Mouse (Mus musculus) heart, embryonic 15.5 days (tissue): Measurements from ENCODE around the gene Tmem266. TPM values are rescaled to one million over a fixed set of nuclear protein-coding genes. Genes with fewer than 3 reads are reported as not detected.

Source experiments
- ATAC-seq: fragments of 200-750 bp; cut with Nextera tagmentation; replicated peaks from 2 replicates; pipeline ENCODE4 v1.8.0; 2017; ENCODE audit warnings: low read depth, moderate TSS enrichment; ENCODE audit not compliant: insufficient number of reproducible peaks, insufficient read depth, low FRiP score
- H3K27ac ChIP-seq: fragments of 300-500 bp; sonication (generic); 2 replicates; pipeline ENCODE4 v1.5.1; 2015; ENCODE audit warnings: mild to moderate bottlenecking, inconsistent platforms
- H3K27me3 ChIP-seq: fragments of 300-500 bp; sonication (generic); 2 replicates; pipeline ENCODE4 v1.6.1; 2015; ENCODE audit warnings: inconsistent platforms
- H3K36me3 ChIP-seq: fragments of 300-500 bp; sonication (generic); 2 replicates; pipeline ENCODE4 v1.6.1; 2015; ENCODE audit warnings: mild to moderate bottlenecking, inconsistent platforms
- H3K4me1 ChIP-seq: fragments of 300-500 bp; sonication (generic); replicated peaks from 2 replicates; pipeline ENCODE4 v1.6.1; 2015; ENCODE audit warnings: inconsistent platforms
- H3K4me2 ChIP-seq: fragments of 300-500 bp; sonication (generic); 2 replicates; pipeline ENCODE4 v1.6.1; 2015; ENCODE audit warnings: inconsistent platforms, mild to moderate bottlenecking, moderate library complexity
- H3K4me3 ChIP-seq: fragments of 300-500 bp; sonication (generic); 2 replicates; pipeline ENCODE4 v1.5.1; 2015; ENCODE audit warnings: mild to moderate bottlenecking, inconsistent platforms
- H3K9ac ChIP-seq: fragments of 300-500 bp; sonication (generic); 2 replicates; pipeline ENCODE4 v1.6.1; 2015; ENCODE audit warnings: mild to moderate bottlenecking, inconsistent platforms
- H3K9me3 ChIP-seq: fragments of 300-500 bp; sonication (generic); replicated peaks from 2 replicates; pipeline ENCODE4 v1.6.1; 2016; ENCODE audit warnings: inconsistent platforms
- WGBS: fragments of 180-500 bp; shearing (Covaris S2); methylation state at CpG from one replicate; pipeline ENCODE4 v1.1.7; 2015; ENCODE audit warnings: mixed read lengths; 5-methylcytosine and 5-hydroxymethylcytosine counted together
- polyA plus RNA-seq: library from polyadenylated mRNA; unstranded; fragments of >200 nt; fragmentation: Nextera tagmentation; extraction: Ambion mirVana; gene quantifications from 2 replicates; pipeline ENCODE4 v1.2.1, GENCODE M21; 2015

Tmem266 gene
- polyA plus RNA-seq, 1 experiment from 2014 or later, result 0.14 TPM

DNA sequence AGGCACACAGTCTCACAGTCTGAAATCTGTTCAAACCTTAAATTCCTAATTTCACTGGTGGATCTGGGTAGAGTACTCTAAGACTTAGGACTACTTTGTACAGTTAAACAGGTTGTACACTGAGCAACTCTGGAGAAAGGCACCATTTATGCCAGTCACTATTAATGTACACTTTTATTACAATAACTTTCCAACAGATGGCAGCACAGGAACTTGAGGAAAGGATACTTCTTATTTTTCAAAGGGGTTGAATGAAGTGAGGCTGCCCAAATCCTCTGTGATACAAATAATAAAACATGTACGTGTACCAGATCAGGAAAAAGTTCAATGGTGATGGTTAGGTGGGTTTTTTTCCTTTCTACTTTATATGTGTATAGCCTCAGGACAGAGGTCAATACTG is 141.7 kb downstream of the Tmem266 start:
- Histone ChIP-seq H3K4me2 (no peak overlapping the region), H3K4me1 (no peaks in the 10 kb centered on the region), H3K9me3 (no peaks in the 10 kb centered on the region), H3K27ac (no peak overlapping the region), H3K27me3 (no peaks in the 10 kb centered on the region), H3K36me3 (peaks cover 10% of the 10 kb centered on the region; the same call in 1 of the 2 replicates), H3K9ac (no peak overlapping the region), H3K4me3 (no peak overlapping the region)
- WGBS, result 71% methylated on average over 1 of the region's 1 CpGs
- ATAC-seq, result no peak

DNA sequence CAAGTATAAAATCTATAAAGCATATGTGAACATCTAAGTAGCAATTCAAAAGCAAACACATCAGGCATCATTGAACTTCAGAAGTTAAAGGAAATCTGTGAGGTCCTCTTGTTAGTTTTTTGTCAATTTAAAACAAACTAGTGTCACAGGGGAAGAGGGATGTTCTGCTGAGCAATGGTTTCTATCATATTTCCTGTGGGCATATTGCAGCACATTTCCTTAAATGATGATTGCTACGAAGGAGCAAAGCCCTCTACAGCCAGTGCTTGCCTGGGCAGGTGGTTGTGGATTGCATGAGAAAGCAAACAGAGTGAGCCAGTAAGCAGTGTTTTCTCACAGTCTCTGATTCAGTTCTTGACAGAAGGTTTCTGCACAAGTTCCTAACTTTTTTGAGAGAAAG is 149.4 kb downstream of the Tmem266 start:
- no peak for ATAC-seq
- Histone ChIP-seq H3K27me3 (no peaks in the 10 kb centered on the region), H3K27ac (no peak overlapping the region), H3K4me3 (no peak overlapping the region), H3K9me3 (no peaks in the 10 kb centered on the region), H3K4me2 (no peak overlapping the region), H3K4me1 (no peaks in the 10 kb centered on the region), H3K36me3 (peaks cover 13% of the 10 kb centered on the region; the same call in 1 of the 2 replicates), H3K9ac (no peak overlapping the region)
- 70% methylated on average over 1 of the region's 1 CpGs for WGBS

DNA sequence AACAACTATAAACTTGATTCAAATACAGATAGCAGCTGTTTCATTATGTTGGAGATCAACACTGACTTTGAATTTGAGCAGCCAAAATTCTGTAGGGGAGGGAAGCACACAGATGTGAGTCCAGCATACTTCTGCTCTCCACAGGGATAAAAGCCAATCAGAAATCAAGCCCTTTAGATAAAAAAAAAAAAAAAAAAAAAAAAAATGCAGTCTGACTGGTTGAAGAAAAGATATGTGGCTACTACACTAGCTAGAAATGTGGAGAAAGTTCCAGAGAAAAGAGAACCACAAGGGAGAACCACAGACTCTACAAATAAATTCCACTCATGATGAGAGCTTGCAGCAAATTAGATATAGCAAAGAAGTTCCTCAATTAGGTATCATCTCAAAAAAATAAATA is 152.0 kb downstream of the Tmem266 start:
- ATAC-seq, result no peak
- Histone ChIP-seq H3K27me3 (no peaks in the 10 kb centered on the region), H3K36me3 (peaks cover 21% of the 10 kb centered on the region), H3K9ac (no peak overlapping the region), H3K4me2 (no peak overlapping the region), H3K9me3 (no peaks in the 10 kb centered on the region), H3K4me3 (no peak overlapping the region), H3K27ac (no peak overlapping the region), H3K4me1 (no peaks in the 10 kb centered on the region)

DNA sequence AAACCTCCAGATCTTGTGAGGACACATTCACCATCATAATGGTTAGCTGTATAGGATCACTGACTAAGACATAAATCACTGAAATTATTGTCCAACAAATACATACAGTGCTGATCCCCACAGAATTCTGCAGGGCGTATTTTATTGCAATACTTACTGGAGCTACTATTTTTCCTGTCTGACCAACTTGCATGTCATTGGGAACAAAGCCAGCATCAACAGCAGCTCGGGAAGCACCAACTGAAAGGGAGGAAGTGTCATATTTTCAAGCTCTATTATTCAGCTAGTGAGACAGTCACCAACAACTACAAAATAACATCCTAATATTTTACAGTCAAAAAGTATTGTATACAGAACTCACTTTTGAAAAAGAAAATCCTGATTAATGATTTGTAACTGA is 155.4 kb downstream of the Tmem266 start:
- no peak overlapping the region for H3K27ac ChIP-seq
- no peak for ATAC-seq
- H3K4me3 ChIP-seq, result no peak overlapping the region
- no peaks in the 10 kb centered on the region for H3K9me3 ChIP-seq
- 41% methylated on average over 2 of the region's 2 CpGs for WGBS
- peaks cover 42% of the 10 kb centered on the region for H3K36me3 ChIP-seq
- H3K9ac ChIP-seq, result no peak overlapping the region
- no peaks in the 10 kb centered on the region for H3K4me1 ChIP-seq
- no peaks in the 10 kb centered on the region for H3K27me3 ChIP-seq
- no peak overlapping the region for H3K4me2 ChIP-seq

Other genes starting within 250 kb of the Tmem266 start
- gene Ube2q2, start 178.1 kb upstream of the Tmem266 start, polyA plus RNA-seq, result 26.1 and 26.5 TPM in 2 replicates
- gene Fbxo22, start 118.0 kb upstream of the Tmem266 start, polyA plus RNA-seq, result 51.7 and 51.8 TPM in 2 replicates
- 0.73 and 1.4 TPM in 2 replicates for gene Nrg4, start 69 bp upstream of the Tmem266 start, polyA plus RNA-seq
- 339 and 435 TPM in 2 replicates for gene Etfa, start 185.3 kb downstream of the Tmem266 start, polyA plus RNA-seq
- 0.08 and 0.86 TPM in 2 replicates for gene Isl2, start 211.8 kb downstream of the Tmem266 start, polyA plus RNA-seq